Mouse (Mus musculus): ENCODE data around the gene Celf2.

GRCm38 (mm10) chr2:7090496-7090895, 418.9 kb downstream of the Celf2 start:
- no peak for TF ChIP-seq CTCF (IDR thresholded peaks at IDR 0.05; ENCODE audit: borderline replicate concordance, insufficient read depth, low read depth, low read length)
- no peak for TF ChIP-seq POLR2A (IDR thresholded peaks at IDR 0.05; ENCODE audit: borderline replicate concordance, insufficient read depth, low read length)

Measured in cerebellum, adult 2 months (tissue).